Mouse (Mus musculus) adrenal gland (tissue): Measurements from ENCODE around the gene Egfr.

Experiments
- intact Hi-C: fragments of 180-260 bp; cut with DNase I; formaldehyde crosslinking; loops from one replicate; pipeline ENCODE4 v1.15.1; 2025

Gene Egfr

GRCm38 (mm10) chr11:16950976-16951760, 199.2 kb downstream of the Egfr start, which contains the start of gene Fbxo48:
Gene Fbxo48 (plus strand): TSS chr11:16951375.
- intact Hi-C loops, result loop anchor here (10.0 kb wide), 1 partner anchor 224 kb away; no protein-coding TSS in a partner anchor

GRCm38 (mm10) chr11:16951761-16952010, 199.7 kb downstream of the Egfr start:
- intact Hi-C loops, result loop anchor here (10.0 kb wide), 1 partner anchor 223 kb away; no protein-coding TSS in a partner anchor

GRCm38 (mm10) chr11:16956115-16956862, 204.3 kb downstream of the Egfr start:
- intact Hi-C loops, result loop anchor here (10.0 kb wide), 1 partner anchor 219 kb away; no protein-coding TSS in a partner anchor

- intact Hi-C loops, result loop anchor here (10.0 kb wide), 1 partner anchor 218 kb away; no protein-coding TSS in a partner anchor
Measured at GRCm38 (mm10) chr11:16957030-16957429, 205.0 kb downstream of the Egfr start.

DNA sequence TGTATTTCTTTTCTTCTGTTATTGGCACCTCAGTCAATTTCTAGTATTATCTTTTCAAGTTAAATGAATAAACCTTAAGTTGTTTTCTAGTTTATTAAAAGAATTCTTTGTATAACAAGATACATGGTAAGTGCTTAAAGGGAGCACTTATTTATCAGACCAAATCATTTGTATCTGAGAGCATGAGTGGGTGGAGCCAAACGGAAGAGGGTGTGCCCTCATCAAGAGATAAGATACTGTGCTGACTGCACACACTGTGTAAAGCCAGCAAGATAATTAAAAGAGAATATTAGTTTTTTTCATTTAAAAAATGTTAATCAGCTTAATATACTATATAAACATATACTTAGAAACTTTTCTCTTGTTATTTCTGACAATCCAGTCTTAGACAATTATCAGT, 206.5 kb downstream of the Egfr start:
- intact Hi-C loops, result loop anchor here (10.0 kb wide), 1 partner anchor 216 kb away; no protein-coding TSS in a partner anchor
